Mouse (Mus musculus) embryonic facial prominence, embryonic 15.5 days (tissue): ENCODE results near the gene Sh2b3. TPM values are rescaled to one million over a fixed set of nuclear protein-coding genes. Genes with fewer than 3 reads are reported as not detected.
"Not testable (repeated sequence)": the region's sequence is repeated elsewhere in the genome, so short reads cannot be mapped to it uniquely, and the experiment has no call there.

Experiments
- ATAC-seq: fragments of 200-750 bp; cut with Nextera tagmentation; 2 replicates; pipeline ENCODE4 v1.8.0; 2017; ENCODE audit warnings: low read depth, moderate TSS enrichment; ENCODE audit not compliant: insufficient number of reproducible peaks, low FRiP score, low TSS enrichment
- H3K27ac ChIP-seq: fragments of 300-500 bp; sonication (generic); replicated peaks from 2 replicates; pipeline ENCODE4 v1.5.1; 2015; ENCODE audit warnings: mild to moderate bottlenecking, inconsistent platforms
- H3K27me3 ChIP-seq: fragments of 300-500 bp; sonication (generic); 2 replicates; pipeline ENCODE4 v1.6.1; 2015; ENCODE audit warnings: inconsistent platforms
- H3K36me3 ChIP-seq: fragments of 300-500 bp; sonication (generic); 2 replicates; pipeline ENCODE4 v1.6.1; 2015; ENCODE audit warnings: mild to moderate bottlenecking, inconsistent platforms
- H3K4me1 ChIP-seq: fragments of 300-500 bp; sonication (generic); 2 replicates; pipeline ENCODE4 v1.6.1; 2015; ENCODE audit warnings: inconsistent platforms
- H3K4me2 ChIP-seq: fragments of 300-500 bp; sonication (generic); replicated peaks from 2 replicates; pipeline ENCODE4 v1.6.1; 2015; ENCODE audit warnings: mild to moderate bottlenecking, inconsistent platforms
- H3K4me3 ChIP-seq: fragments of 300-500 bp; sonication (generic); replicated peaks from 2 replicates; pipeline ENCODE4 v1.5.1; 2015; ENCODE audit warnings: mild to moderate bottlenecking, inconsistent platforms
- H3K9ac ChIP-seq: fragments of 300-500 bp; sonication (generic); 2 replicates; pipeline ENCODE4 v1.6.1; 2015; ENCODE audit warnings: inconsistent platforms
- H3K9me3 ChIP-seq: fragments of 300-500 bp; sonication (generic); replicated peaks from 2 replicates; pipeline ENCODE4 v1.6.1; 2016; ENCODE audit warnings: inconsistent platforms
- WGBS: fragments of 180-500 bp; shearing (Covaris S2); methylation state at CpG from one replicate; pipeline ENCODE4 v1.1.7; 2015; 5-methylcytosine and 5-hydroxymethylcytosine counted together
- polyA plus RNA-seq: library from polyadenylated mRNA; unstranded; fragments of >200 nt; fragmentation: Nextera tagmentation; extraction: Ambion mirVana; gene quantifications from 2 replicates; pipeline ENCODE4 v1.2.1, GENCODE M21; 2015

The Sh2b3 gene
- polyA plus RNA-seq, 1 experiment from 2014 or later: 18.7 TPM

DNA sequence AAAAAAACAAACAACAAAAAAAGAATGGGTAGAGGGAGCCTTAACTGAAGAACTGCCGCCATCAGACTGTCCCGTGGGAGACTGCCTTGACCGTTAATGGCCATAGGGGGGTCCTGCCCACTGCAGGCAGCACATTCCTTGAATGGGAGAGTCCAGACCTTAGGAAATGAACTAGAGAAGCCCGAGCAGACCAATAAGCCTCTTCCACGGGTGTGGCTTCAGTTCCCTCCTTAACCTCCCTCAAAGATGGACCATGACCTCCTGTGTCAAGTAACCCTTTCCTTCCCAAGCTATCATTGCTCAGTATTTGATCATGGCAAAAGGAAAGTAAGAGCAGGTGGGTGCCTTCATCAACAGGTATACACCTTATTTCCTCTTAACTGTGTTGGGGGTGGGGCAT lies 24.5 kb upstream of the Sh2b3 start:
- H3K27me3 ChIP-seq: no peaks in the 10 kb centered on the region
- H3K4me3 ChIP-seq: no peak overlapping the region
- H3K9ac ChIP-seq: no peak overlapping the region
- no peaks in the 10 kb centered on the region for H3K4me1 ChIP-seq
- WGBS: 56% methylated on average over 5 of the region's 5 CpGs
- H3K9me3 ChIP-seq: no peaks in the 10 kb centered on the region
- no peak overlapping the region for H3K27ac ChIP-seq
- H3K36me3 ChIP-seq: peaks cover 9% of the 10 kb centered on the region; the same call in 1 of the 2 replicates
- H3K4me2 ChIP-seq: no peak overlapping the region
- no peak for ATAC-seq

DNA sequence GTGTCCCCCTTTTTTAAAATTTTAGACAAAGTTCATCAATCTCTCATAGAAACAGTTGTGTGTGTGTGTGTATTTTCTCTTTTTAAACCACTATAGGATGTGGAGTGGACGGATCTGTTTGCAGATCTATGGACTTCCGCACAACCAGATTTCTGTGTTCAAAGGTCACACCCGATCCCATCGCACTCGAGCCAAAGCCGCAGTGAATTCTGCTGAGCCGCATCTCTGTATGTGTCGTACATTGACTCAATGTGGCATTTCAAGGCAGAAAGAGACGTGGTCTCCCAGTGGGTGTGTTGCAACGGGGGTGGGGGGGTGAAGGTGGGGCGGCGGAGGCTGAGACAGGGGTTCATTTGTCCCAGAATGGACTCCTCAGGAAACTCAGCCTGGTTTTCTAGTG lies 21.0 kb upstream of the Sh2b3 start:
- no peak overlapping the region for H3K4me3 ChIP-seq
- no peak for ATAC-seq
- peaks cover 23% of the 10 kb centered on the region for H3K36me3 ChIP-seq
- H3K9ac ChIP-seq: no peak overlapping the region
- no peak overlapping the region for H3K27ac ChIP-seq
- H3K4me2 ChIP-seq: no peak overlapping the region
- peaks cover 5% of the 10 kb centered on the region for H3K4me1 ChIP-seq
- 92% methylated on average over 12 of the region's 12 CpGs for WGBS
- no peaks in the 10 kb centered on the region for H3K27me3 ChIP-seq
- no peaks in the 10 kb centered on the region for H3K9me3 ChIP-seq

DNA sequence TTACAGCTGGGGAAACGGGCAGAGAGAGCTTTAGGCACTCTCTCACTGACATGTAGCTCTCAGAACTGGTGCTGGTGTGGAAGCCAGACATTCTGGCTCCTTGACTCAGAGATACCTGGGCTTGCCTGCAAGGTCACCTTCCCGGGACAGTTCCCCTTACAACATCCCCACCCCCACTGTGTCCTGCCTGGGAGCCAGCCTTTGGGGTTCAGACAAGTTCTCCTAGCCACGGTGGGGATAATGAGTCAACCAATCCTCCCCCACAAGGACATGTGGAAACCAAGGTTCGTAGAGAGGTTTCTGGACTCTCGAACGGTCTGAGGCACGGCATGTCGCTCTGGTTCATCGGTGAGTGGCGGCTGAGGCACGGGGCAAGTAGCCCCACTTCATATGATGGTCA lies 19.3 kb upstream of the Sh2b3 start:
- no peak for ATAC-seq
- Histone ChIP-seq H3K36me3 (peaks cover 39% of the 10 kb centered on the region), H3K27me3 (no peaks in the 10 kb centered on the region), H3K4me2 (no peak overlapping the region), H3K4me1 (peaks cover 7% of the 10 kb centered on the region), H3K27ac (no peak overlapping the region), H3K9me3 (no peaks in the 10 kb centered on the region), H3K9ac (no peak overlapping the region), H3K4me3 (no peak overlapping the region)
- 82% methylated on average over 11 of the region's 11 CpGs for WGBS

DNA sequence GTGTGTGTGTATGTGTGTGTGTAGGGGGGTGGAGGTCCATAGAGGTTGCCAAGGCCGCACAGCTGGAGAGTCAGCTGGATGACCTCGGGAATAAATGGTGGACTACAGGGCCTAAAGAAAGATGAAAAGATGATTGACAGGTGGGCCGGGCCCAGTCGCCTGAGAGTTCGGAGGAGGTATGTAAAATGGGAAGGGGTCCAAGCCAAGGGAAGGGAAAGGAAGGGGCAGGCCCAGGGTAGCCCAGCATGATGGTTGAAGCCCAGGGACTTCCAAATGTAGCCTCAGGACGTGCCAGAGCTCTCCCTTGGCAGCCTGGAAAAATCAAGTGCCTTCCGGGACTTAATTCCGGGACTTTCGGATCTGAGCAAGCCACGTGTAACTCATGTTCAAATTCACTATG lies 17.3 kb upstream of the Sh2b3 start:
- no peak overlapping the region for H3K9ac ChIP-seq
- no peaks in the 10 kb centered on the region for H3K27me3 ChIP-seq
- no peaks in the 10 kb centered on the region for H3K9me3 ChIP-seq
- peaks cover 38% of the 10 kb centered on the region for H3K36me3 ChIP-seq
- WGBS: 67% methylated on average over 10 of the region's 10 CpGs
- no peak overlapping the region for H3K4me2 ChIP-seq
- peaks cover 17% of the 10 kb centered on the region for H3K4me1 ChIP-seq
- H3K4me3 ChIP-seq: no peak overlapping the region
- H3K27ac ChIP-seq: no peak overlapping the region
- no peak for ATAC-seq

DNA sequence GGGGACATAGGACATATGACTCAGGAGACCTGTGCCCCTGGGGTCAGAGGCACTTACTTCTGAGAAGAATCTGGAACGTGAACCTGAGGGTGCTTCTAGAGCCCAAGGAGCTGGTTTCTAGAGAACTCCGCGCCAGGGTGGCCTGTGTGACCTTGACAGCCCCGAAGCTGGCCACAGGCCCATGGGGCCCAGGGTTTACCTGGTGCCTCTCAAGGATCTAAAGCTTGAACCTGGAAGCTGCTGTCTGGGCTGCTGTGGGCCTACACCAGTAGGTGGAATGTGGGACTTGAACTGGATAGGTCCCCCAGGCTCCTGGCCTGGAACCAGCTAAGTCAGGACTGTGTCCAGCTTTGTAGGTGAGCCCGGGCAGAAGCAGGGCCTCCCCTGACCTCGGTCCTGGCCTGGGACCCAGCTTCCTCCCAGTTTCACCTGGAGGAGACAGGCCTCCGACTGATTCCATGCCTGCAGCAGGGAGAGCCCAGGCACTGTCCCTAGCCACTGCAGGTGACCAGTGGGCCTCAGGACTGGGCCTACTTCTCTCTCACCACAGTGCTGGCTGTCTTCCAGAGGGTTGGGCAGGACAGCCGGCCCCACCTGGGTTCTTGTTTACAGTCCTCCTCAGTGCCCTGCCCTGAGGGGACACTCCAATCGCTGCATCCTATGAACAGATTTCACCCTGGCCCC lies 16.1 kb upstream of the Sh2b3 start:
- H3K4me2 ChIP-seq: no peak overlapping the region
- H3K4me1 ChIP-seq: peaks cover 24% of the 10 kb centered on the region
- no peaks in the 10 kb centered on the region for H3K9me3 ChIP-seq
- ATAC-seq: no peak
- H3K9ac ChIP-seq: no peak overlapping the region
- no peak overlapping the region for H3K4me3 ChIP-seq
- H3K36me3 ChIP-seq: peaks cover 38% of the 10 kb centered on the region
- WGBS: 75% methylated on average over 9 of the region's 9 CpGs
- H3K27me3 ChIP-seq: no peaks in the 10 kb centered on the region
- H3K27ac ChIP-seq: no peak overlapping the region

DNA sequence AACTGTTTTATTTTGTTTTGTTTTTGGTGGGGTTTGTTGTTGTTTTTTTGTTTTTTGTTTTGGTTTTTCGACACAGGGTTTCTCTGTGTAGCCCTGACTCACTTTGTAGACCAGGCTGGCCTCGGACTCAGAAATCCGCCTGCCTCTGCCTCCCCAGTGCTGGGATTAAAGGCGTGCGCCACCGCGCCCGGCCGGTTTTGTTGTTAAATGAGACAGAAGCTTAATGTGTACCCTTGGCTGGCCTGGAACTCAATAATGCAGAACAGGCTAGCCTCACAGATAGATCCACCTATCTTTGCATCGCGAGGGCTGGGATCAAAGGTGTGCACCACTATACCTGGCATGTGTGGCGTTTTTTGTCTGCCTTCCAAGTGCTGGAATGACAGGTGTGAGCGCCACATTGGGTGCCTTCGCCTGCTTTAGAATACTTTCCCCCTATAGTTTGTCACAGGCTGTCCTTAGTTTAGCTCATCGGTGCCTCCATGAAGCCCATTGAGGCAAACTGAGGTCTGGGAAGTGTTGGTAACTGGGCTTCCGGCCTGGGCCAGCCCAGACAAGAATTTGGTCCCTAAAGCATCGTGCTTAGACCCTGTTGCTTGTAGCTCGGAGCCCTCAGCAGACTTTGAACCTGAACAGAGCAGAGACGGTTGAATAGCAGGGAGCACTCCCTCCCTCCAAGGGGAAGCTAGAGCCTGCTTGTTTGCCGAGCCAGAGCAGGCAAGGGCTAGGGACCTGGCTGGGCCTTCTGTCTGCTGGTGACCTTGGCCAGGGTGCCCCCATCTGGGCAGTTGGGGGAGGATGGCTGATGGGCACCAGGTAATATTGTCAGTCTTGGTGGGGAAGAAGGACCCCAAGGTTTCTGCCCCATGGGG lies 12.3 kb upstream of the Sh2b3 start:
- Histone ChIP-seq H3K4me2 (peak overlapping the region; percentile 82), H3K27me3 (0 out of 2 replicates have a peak, but pooled peaks cover 5% of the 10 kb centered on the region), H3K4me1 (peaks cover 30% of the 10 kb centered on the region), H3K36me3 (peaks cover 31% of the 10 kb centered on the region), H3K4me3 (peak overlapping the region; percentile 90), H3K27ac (no peak overlapping the region), H3K9ac (peak overlapping the region; percentile 47), H3K9me3 (no peaks in the 10 kb centered on the region)
- no peak for ATAC-seq
- WGBS: 32% methylated on average over 20 of the region's 20 CpGs

DNA sequence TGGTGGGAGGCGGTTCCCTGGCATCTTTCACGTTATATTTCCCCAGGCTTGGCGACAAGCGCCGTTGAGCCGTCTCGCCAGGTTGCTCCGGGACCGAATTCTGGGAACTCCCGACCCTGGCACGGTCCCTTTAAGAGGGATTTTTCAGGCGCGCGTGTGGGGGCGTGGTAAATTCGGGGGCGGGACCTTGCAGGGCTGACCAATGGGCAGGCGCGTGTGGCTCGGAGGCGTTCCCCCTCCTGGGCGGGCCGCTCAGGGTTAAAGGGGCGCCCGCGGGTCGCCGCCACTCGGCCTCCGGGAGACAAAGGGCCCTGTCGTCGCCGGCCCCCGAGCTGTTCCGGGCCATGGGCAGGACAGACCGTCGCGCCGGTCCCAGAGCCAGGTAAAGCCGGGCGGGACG lies 11.3 kb upstream of the Sh2b3 start, which contains the start of gene Pheta1:
Gene Pheta1 (plus strand): TSS at position 242 of the 400 bp plus-strand sequence.
- Histone ChIP-seq H3K9ac (peak within 1 kb of the TSS; percentile 47), H3K27ac (peak within 1 kb of the TSS; percentile 92), H3K4me2 (peak within 1 kb of the TSS; percentile 82), H3K4me1 (peaks cover 29% of the 10 kb centered on the region), H3K27me3 (peaks cover 14% of the 10 kb centered on the region), H3K9me3 (no peaks in the 10 kb centered on the region), H3K4me3 (peak within 1 kb of the TSS; percentile 90), H3K36me3 (peaks cover 24% of the 10 kb centered on the region)
- peak; percentile 92 for ATAC-seq
- under 1% methylated on average over 35 of the region's 42 CpGs for WGBS

DNA sequence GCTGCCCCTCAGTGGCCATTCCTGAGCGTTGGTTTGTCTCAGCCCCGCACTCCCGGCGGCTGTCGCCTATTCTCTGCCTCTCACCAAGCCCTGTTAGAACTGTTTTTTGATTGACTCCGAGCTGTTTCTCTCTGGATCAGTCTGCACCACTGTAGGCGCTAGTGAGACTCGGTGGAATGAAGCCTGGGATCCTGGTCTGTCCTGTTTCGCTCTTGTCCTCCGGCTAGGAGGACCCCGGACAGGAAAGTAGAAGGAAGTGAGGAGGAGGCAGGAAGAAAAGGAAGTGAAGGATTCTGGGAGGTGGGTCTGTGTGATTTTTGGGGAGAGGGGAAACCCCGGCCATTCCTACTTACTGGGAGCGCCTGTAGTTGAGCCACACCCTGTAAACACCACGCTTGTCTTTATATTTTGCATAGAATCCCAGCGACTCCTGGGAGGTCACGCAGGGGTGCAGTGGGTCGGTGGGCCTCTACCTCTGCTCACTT lies 10.6 kb upstream of the Sh2b3 start:
- Histone ChIP-seq H3K4me1 (peaks cover 31% of the 10 kb centered on the region), H3K9ac (peak overlapping the region; percentile 47), H3K27me3 (peaks cover 20% of the 10 kb centered on the region), H3K9me3 (no peaks in the 10 kb centered on the region), H3K4me3 (peak overlapping the region; percentile 90), H3K27ac (peak overlapping the region; percentile 92), H3K4me2 (peak overlapping the region; percentile 82), H3K36me3 (peaks cover 17% of the 10 kb centered on the region)
- WGBS: under 1% methylated on average over 17 of the region's 17 CpGs
- peak; percentile 31; the same call in 1 of the 2 replicates for ATAC-seq

DNA sequence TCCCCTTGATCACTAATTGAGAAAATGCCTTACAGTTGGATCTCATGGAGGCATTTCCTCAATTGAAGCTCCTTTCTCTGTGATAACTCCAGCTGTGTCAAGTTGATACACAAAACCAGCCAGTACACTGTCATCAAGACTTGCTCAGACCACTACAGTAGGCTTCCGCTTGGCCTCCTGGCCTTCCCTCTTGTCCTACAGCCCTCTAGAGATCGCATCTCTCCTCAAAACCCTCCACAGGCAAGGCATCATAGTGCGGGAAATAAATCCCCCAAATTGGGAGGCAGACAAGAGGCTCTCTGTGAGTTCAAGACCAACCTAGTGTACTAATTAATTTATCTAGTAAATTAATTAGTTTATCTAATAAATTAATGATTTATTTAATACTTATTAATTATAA lies 9.8 kb upstream of the Sh2b3 start:
- not testable (repeated sequence) for H3K36me3 ChIP-seq, H3K4me2 ChIP-seq, ATAC-seq, H3K4me3 ChIP-seq, H3K27ac ChIP-seq, H3K9me3 ChIP-seq, H3K9ac ChIP-seq
- peaks cover 22% of the 10 kb centered on the region for H3K27me3 ChIP-seq
- 80% methylated on average over 3 of the region's 3 CpGs for WGBS
- peaks cover 37% of the 10 kb centered on the region for H3K4me1 ChIP-seq

DNA sequence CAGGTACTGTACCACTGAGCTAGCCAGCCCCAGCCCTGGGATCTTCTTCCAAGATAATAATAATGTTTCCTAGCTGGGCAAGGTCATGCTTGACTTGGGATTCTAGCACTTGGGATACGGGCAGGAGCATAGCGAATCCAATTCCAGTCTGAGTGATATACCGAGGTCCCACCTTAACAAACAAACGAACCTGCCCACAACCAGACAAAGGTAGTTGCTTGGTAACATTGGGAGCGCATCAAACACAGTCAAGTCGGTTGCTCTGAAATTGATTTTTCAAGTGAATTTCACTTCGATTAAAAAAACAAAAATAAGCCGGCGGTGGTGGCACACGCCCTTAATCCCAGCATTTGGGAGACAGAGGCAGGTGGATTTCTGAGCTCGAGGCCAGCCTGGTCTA lies 8.9 kb upstream of the Sh2b3 start:
- H3K9ac ChIP-seq: no peak overlapping the region
- H3K4me2 ChIP-seq: no peak overlapping the region
- no peak overlapping the region for H3K27ac ChIP-seq
- H3K4me3 ChIP-seq: no peak overlapping the region
- peaks cover 41% of the 10 kb centered on the region for H3K4me1 ChIP-seq
- H3K36me3 ChIP-seq: no peaks in the 10 kb centered on the region
- H3K9me3 ChIP-seq: no peaks in the 10 kb centered on the region
- no peak for ATAC-seq
- 77% methylated on average over 11 of the region's 11 CpGs for WGBS
- H3K27me3 ChIP-seq: peaks cover 22% of the 10 kb centered on the region

DNA sequence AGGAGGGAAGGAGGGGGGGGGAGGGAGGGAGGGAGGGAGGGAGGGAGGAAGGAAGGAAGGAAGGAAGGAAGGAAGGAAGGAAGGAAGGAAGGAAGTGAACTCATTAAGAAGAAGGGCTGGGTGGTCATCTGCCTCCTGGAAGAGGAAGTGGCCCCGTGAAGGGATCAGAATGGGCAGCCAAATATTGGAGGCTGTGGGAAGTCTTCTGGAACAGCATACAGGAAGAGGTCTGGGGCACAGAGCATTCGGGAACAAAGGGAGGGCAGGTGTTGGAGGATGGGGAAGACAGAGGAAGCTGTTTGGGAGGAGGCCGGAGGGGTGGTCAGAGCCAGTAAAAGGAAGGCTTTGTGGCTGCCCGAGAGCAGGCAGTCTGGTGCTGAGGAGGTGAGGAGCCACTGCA lies 7.9 kb upstream of the Sh2b3 start:
- Histone ChIP-seq H3K4me2 (no peak overlapping the region), H3K36me3 (no peaks in the 10 kb centered on the region), H3K27ac (no peak overlapping the region), H3K4me3 (no peak overlapping the region), H3K9me3 (no peaks in the 10 kb centered on the region), H3K4me1 (peaks cover 37% of the 10 kb centered on the region), H3K27me3 (peaks cover 22% of the 10 kb centered on the region), H3K9ac (no peak overlapping the region)
- no peak for ATAC-seq
- 20% methylated on average over 4 of the region's 4 CpGs for WGBS
